Mouse (Mus musculus): ENCODE measurements around the gene Gm28168.
"Not testable (repeated sequence)": the region's sequence is repeated elsewhere in the genome, so short reads cannot be mapped to it uniquely, and the experiment has no call there.

Gm28168 gene

GRCm38 (mm10) chr1:117927715-117928114 is at the start of gene Gm28168:
Gene Gm28168, plus strand, starts transcription at chr1:117928015.
- not testable (repeated sequence) for DNase-seq (ENCODE audit: low spot score)

DNA sequence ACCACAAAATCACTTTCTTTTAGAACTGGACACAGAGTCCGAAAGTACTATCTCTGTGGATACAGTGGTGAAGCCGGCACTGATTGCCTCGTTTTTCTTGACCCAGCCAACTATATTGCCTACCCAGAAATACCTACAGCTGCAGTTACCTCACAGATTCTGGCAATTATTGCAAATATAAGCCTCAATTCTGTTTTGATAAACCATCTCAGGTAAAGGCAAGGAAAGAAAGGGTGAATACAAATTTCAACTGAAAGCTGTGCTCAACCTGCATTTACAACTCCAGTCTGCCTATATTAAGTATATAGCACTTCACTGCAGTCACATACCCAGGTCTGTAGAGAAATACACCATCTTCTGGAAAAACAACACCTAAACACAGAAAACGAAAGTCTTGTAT is 37.8 kb downstream of the Gm28168 start, which contains the start of gene Gm7145:
TSS of gene Gm7145 (plus strand) at position 301 of the 400 bp plus-strand sequence.
- DNase-seq (ENCODE audit: low spot score) = no peak

Data from lung, postnatal 25 days (tissue).